Mouse (Mus musculus) forebrain, embryonic 15.5 days (tissue): ENCODE measurements at regions not wholly inside any gene's neighbourhood (a gene's known extent, or its start where the extent isn't known, plus 50 kb on each side); places are given as distances from the start of the nearest gene placed in this dataset.

ENCODE experiments used
- ATAC-seq: fragments of 200-750 bp; cut with Nextera tagmentation; replicated peaks from 2 replicates; pipeline ENCODE4 v1.8.0; 2017; ENCODE audit warnings: mild to moderate bottlenecking, moderate TSS enrichment, moderate library complexity
- H3K27ac ChIP-seq: fragments of 300-500 bp; sonication (generic); replicated peaks from 2 replicates; pipeline ENCODE4 v1.5.1; 2015; ENCODE audit warnings: mild to moderate bottlenecking, inconsistent platforms
- H3K27me3 ChIP-seq: fragments of 300-500 bp; sonication (generic); 2 replicates; pipeline ENCODE4 v1.6.1; 2015; ENCODE audit warnings: inconsistent platforms
- H3K36me3 ChIP-seq: fragments of 300-500 bp; sonication (generic); 2 replicates; pipeline ENCODE4 v1.6.1; 2015; ENCODE audit warnings: mild to moderate bottlenecking, inconsistent platforms
- H3K4me1 ChIP-seq: fragments of 300-500 bp; sonication (generic); 2 replicates; pipeline ENCODE4 v1.6.1; 2015; ENCODE audit warnings: inconsistent platforms
- H3K4me2 ChIP-seq: fragments of 300-500 bp; sonication (generic); replicated peaks from 2 replicates; pipeline ENCODE4 v1.6.1; 2015; ENCODE audit warnings: mild to moderate bottlenecking, inconsistent platforms
- H3K4me3 ChIP-seq: fragments of 300-500 bp; sonication (generic); 2 replicates; pipeline ENCODE4 v1.5.1; 2015; ENCODE audit warnings: mild to moderate bottlenecking, inconsistent platforms
- H3K9ac ChIP-seq: fragments of 300-500 bp; sonication (generic); replicated peaks from 2 replicates; pipeline ENCODE4 v1.6.1; 2015; ENCODE audit warnings: mild to moderate bottlenecking, inconsistent platforms
- H3K9me3 ChIP-seq: fragments of 300-500 bp; sonication (generic); 2 replicates; pipeline ENCODE4 v1.6.1; 2016; ENCODE audit warnings: inconsistent platforms
- WGBS: fragments of 180-500 bp; shearing (Covaris S2); methylation state at CpG from one replicate; pipeline ENCODE4 v1.1.7; 2015; ENCODE audit warnings: mixed read lengths; 5-methylcytosine and 5-hydroxymethylcytosine counted together

DNA sequence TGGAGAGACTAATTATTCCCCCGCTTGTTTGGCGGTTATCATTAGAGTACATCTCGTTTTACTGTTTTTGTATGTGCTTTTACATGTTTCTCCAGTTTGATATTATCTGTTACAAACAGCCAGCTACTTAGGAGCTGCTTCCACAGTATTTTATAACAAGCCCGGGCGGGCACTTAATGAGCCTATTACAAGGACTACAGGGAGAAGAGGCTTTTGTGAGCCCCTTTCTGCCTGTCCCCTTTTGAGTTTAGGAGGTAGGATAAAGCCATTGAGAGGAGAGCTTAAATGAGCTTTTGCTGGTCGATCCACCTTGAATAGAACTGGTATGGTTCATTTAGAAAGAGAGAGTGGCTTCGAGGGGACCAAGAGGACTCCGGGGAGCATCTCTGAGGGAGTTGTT lies 208.0 kb downstream of the Nr2f2 start:
- Histone ChIP-seq H3K4me3 (no peak overlapping the region), H3K9ac (no peak overlapping the region), H3K4me1 (peaks cover 4% of the 10 kb centered on the region; the same call in 1 of the 2 replicates), H3K36me3 (no peaks in the 10 kb centered on the region), H3K9me3 (no peaks in the 10 kb centered on the region), H3K27ac (no peak overlapping the region), H3K27me3 (peaks cover 56% of the 10 kb centered on the region), H3K4me2 (no peak overlapping the region)
- no peak for ATAC-seq
- WGBS: 6% methylated on average over 8 of the region's 8 CpGs

DNA sequence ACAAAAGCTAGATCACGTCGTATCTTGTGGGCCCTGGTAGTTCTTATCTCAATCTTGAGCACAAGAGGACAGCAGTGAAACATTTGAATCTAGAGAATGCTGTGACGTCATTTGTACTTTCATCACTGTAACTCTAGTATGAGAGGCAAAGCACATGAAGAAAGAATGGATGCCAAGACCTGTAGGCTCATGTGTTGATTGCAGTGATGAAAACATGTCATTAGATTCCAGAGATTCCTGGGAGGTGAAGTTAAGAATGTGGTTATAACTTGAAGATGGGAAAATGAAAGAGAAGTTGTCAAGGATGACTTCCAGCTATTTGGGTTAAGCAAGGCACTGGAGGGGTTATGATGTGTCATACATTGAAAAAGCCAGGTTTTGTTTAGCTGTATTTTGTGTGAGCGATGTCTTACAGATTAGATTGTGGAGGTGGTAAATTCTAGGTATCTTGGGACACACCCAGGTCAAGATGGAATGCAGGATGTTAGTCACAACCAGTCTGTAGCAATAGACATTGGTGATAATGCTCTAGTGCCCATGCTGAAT lies 221.7 kb downstream of the Nr2f2 start:
- Histone ChIP-seq H3K4me3 (no peak overlapping the region), H3K9me3 (no peaks in the 10 kb centered on the region), H3K9ac (no peak overlapping the region), H3K4me1 (no peaks in the 10 kb centered on the region), H3K4me2 (no peak overlapping the region), H3K36me3 (no peaks in the 10 kb centered on the region), H3K27ac (no peak overlapping the region), H3K27me3 (no peaks in the 10 kb centered on the region)
- 91% methylated on average over 4 of the region's 4 CpGs for WGBS
- no peak for ATAC-seq

DNA sequence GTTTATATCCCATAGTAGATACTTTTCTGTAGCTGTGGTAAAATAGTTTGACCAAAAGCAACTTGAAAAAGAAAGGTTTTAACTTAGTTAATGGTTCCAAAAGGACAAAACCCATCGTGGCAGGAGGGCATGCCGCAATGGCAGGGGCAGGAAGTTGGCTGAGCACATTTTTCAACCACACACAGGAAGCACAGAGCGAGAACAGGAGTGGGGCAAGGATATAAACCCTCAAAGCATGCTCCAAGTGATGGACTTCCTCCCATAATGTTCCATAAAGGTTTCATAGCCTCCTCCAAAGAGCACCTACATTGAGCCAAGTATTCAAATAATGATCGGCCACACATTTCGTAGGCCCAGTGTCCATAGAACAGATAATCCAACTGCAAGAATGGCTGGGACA lies 229.7 kb downstream of the Nr2f2 start:
- 91% methylated on average over 5 of the region's 5 CpGs for WGBS
- H3K9me3 ChIP-seq: no peaks in the 10 kb centered on the region
- H3K4me1 ChIP-seq: no peaks in the 10 kb centered on the region
- no peak overlapping the region for H3K4me2 ChIP-seq
- H3K27me3 ChIP-seq: no peaks in the 10 kb centered on the region
- no peaks in the 10 kb centered on the region for H3K36me3 ChIP-seq
- ATAC-seq: no peak
- H3K9ac ChIP-seq: no peak overlapping the region
- no peak overlapping the region for H3K27ac ChIP-seq
- no peak overlapping the region for H3K4me3 ChIP-seq

DNA sequence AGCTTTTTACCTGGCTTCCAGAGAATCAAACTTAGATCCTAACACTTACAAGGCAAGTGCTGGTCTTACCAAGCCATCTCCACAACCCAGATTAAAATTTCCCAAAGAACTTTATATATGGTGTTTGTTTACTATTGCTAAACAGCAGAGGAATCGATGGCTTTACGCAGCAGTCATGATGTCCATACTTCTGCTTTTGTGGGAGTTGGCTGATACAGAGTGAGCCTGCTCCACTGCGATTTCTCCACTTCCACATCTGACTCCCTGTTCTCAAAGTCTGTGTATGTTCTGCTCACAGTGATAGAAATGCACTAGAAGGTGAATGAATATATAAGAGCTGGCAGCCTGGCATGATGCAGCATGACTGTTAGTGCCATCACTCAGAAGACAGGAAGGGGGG lies 231.1 kb downstream of the Nr2f2 start:
- no peak for ATAC-seq
- 93% methylated on average over 3 of the region's 3 CpGs for WGBS
- Histone ChIP-seq H3K27ac (no peak overlapping the region), H3K27me3 (no peaks in the 10 kb centered on the region), H3K4me1 (no peaks in the 10 kb centered on the region), H3K9me3 (no peaks in the 10 kb centered on the region), H3K4me2 (no peak overlapping the region), H3K36me3 (no peaks in the 10 kb centered on the region), H3K4me3 (no peak overlapping the region), H3K9ac (no peak overlapping the region)

DNA sequence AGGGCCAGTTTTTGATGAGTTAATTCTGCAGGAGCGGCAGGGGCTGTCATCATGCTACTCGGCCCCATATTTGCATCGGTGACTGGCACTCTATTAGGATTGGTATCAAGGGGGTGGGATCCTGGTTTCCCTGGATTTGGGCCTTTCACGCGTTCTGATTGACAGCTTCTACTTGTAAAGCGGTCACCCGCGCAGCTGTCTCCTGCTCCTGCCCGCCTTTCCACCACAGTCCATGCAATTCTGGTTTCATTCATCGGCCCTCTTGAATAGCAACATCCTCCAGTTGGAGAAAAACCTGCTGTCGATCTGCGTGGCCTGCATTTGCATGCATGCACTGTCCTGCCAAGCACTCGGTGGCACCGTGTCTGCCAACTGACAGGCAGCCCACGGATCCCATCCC lies 236.6 kb downstream of the Nr2f2 start:
- H3K9ac ChIP-seq: no peak overlapping the region
- H3K27ac ChIP-seq: peak overlapping the region; percentile 49
- H3K4me1 ChIP-seq: peaks cover 11% of the 10 kb centered on the region
- H3K9me3 ChIP-seq: no peaks in the 10 kb centered on the region
- peak overlapping the region; percentile 22 for H3K4me2 ChIP-seq
- WGBS: 9% methylated on average over 15 of the region's 15 CpGs
- H3K36me3 ChIP-seq: no peaks in the 10 kb centered on the region
- no peak overlapping the region for H3K4me3 ChIP-seq
- H3K27me3 ChIP-seq: peaks cover 3% of the 10 kb centered on the region; the same call in 1 of the 2 replicates
- peak; percentile 95 for ATAC-seq

DNA sequence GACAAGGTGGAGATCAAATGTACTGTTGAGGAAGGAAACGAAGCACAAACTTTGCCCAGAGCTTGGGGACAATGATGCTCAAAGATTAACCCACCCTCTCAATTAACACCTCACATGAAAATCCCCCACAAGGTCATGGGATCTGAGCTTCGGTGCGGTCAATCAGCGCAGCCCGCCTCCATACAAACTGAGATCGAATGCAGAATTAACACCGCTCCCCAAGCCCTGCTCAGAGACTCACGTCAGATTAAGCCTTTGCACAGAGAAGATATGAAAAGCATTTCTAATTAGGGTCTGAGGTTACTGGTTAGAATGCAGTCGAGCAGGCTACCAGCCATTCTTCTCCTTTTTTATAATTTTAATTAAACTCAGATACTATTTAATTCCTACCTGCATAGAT lies 243.7 kb downstream of the Nr2f2 start:
- Histone ChIP-seq H3K4me3 (no peak overlapping the region), H3K4me1 (peaks cover 28% of the 10 kb centered on the region), H3K9me3 (no peaks in the 10 kb centered on the region), H3K27me3 (peaks cover 28% of the 10 kb centered on the region), H3K9ac (no peak overlapping the region), H3K27ac (no peak overlapping the region), H3K36me3 (no peaks in the 10 kb centered on the region), H3K4me2 (no peak overlapping the region)
- WGBS: 17% methylated on average over 9 of the region's 9 CpGs
- no peak for ATAC-seq

DNA sequence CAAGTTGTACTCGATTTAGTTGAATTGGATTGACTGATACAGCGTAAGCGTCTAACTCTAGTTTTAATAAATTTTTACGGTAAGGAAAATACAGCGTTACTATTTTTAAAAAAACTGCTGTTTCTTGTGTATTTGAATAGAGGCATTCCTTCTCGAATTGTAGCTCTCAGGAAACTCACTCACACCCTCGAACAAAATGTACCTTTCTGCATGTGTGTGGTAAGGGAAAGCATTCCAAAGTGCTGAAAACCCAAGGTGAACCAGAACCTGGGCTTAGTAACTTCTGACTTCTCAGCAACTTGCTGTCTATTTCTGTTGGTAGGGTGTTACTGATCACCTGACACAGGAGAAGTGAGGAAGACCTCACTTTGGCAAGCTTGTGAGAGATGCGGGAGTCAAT lies 247.0 kb downstream of the Nr2f2 start:
- peaks cover 31% of the 10 kb centered on the region for H3K4me1 ChIP-seq
- H3K4me3 ChIP-seq: no peak overlapping the region
- H3K27me3 ChIP-seq: peaks cover 28% of the 10 kb centered on the region; the same call in 1 of the 2 replicates
- H3K27ac ChIP-seq: peak overlapping the region; percentile 46; the same call in 1 of the 2 replicates
- no peak overlapping the region for H3K4me2 ChIP-seq
- no peaks in the 10 kb centered on the region for H3K9me3 ChIP-seq
- ATAC-seq: no peak
- WGBS: 62% methylated on average over 8 of the region's 8 CpGs
- H3K9ac ChIP-seq: no peak overlapping the region
- no peaks in the 10 kb centered on the region for H3K36me3 ChIP-seq

DNA sequence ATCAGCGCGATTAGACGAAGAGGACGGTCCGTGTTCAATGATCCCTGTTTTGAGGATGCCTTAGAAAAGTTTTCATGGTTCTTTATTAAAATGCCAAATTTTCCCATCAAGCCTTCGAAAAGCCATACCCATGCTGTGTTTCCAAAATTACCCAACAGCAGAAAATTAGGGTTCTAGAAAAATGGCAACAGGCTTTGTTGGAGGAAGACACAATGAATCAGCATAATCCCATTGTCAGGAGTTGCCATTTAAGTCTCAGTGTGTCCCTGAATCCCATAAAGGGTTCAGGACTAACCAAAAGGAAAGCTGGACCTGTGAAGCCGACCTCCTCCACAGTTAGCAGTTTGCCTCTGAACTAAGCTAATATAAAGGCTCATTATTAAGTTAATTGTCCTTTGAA lies 247.6 kb downstream of the Nr2f2 start:
- Histone ChIP-seq H3K27me3 (peaks cover 27% of the 10 kb centered on the region; the same call in 1 of the 2 replicates), H3K9me3 (no peaks in the 10 kb centered on the region), H3K36me3 (no peaks in the 10 kb centered on the region), H3K4me1 (peaks cover 31% of the 10 kb centered on the region), H3K27ac (peak overlapping the region; percentile 92), H3K4me3 (peak overlapping the region; percentile 40), H3K4me2 (peak overlapping the region; percentile 83), H3K9ac (peak overlapping the region; percentile 52)
- WGBS: 4% methylated on average over 7 of the region's 7 CpGs
- ATAC-seq: no peak

DNA sequence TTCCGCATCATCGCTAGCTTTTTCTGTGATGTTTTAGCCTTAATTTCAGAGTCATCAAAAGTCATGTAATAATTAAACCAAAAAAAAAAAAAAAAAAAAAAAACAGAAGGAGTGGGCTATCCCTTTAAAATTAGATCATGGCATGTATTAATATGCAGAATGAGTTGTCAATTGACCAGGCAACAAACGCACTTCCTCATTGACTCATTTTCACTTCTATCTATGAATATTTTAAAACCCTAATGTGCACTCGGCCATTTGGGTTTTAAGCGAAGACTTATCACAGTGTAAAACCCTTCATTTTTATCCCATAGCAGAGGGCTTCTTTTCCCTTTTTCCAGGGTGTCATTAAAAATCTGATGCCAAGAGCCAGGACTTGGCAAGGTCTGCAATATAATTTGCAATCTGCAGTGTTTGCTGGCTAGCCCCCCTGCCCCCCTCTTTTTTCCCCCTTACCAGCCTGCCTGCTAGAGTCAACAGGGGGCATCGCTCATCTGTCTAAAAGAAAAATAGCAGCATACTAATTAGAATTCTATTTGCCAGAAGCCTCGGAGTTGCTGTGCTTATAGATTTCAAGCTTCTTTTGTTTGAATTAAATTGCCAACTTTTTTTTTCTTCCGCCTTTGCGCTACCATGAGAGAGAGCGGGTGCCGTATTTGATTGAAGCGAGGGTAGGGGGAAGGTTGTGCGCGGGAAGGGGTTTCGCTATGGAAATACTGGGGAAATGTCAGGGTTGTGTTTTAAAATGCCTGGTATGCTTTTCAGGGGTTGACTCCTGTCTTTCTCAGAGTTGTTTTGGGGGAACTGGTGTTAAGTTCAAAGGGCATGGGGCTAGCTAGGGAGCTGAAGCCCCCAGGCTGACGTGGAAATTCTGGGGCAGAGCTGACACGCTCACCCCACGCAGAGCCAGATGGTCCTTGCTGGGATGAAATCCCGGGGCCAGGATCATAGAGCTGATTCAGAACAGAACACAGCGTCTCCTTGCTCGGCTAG lies 248.3 kb downstream of the Nr2f2 start:
- Histone ChIP-seq H3K36me3 (no peaks in the 10 kb centered on the region), H3K9me3 (no peaks in the 10 kb centered on the region), H3K27ac (peak overlapping the region; percentile 92), H3K4me2 (peak overlapping the region; percentile 83), H3K27me3 (peaks cover 20% of the 10 kb centered on the region; the same call in 1 of the 2 replicates), H3K4me1 (peaks cover 35% of the 10 kb centered on the region), H3K9ac (peak overlapping the region; percentile 52), H3K4me3 (peak overlapping the region; percentile 40)
- 3% methylated on average over 21 of the region's 21 CpGs for WGBS
- ATAC-seq: peak; percentile 86

DNA sequence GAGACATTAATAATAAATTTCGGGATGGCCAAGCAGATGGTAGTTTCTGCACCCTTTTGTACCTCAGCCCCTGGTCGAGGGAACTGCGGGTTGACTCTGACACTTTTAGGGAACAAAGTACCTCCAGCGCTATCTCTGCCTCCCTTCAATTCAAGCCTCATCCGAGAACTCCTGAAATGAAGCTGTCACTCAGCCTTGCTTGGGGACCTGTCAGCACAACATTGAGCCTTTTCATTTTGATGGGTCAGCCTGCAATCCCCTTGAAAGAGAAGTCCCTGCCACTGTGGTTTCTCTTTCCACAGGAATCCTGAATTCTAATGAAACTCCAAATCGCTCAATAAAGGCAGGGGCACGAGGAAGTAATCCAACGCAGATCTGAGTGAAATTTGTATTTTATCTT lies 257.5 kb downstream of the Nr2f2 start:
- whole genome bisulfite sequencing: 13% methylated on average over 8 of the region's 8 CpGs
- ATAC-seq: no peak
- Histone ChIP-seq H3K36me3 (no peaks in the 10 kb centered on the region), H3K9me3 (no peaks in the 10 kb centered on the region), H3K27me3 (no peaks in the 10 kb centered on the region), H3K4me3 (no peak overlapping the region), H3K27ac (no peak overlapping the region), H3K4me2 (no peak overlapping the region), H3K9ac (no peak overlapping the region), H3K4me1 (peaks cover 29% of the 10 kb centered on the region)

DNA sequence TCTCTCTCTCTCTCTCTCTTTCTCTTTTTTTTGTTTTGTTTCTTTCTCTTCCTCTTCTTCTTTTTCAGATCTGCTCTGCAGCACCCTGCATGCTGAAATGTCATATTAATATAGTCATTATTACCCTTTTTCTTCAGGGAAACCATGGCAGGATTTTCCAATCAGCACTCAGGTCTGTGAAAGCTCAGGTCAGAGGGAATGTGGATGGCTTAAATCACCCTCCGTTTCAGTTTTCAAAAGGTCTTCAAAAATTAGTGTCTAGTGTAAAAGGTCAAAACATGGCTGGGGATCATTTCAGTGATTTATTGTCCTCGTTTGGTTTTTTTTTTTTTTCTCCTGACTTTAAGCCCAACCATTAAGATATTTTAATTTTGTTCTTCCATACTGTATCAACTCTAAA lies 261.5 kb downstream of the Nr2f2 start:
- no peak overlapping the region for H3K9ac ChIP-seq
- H3K4me2 ChIP-seq: peak overlapping the region; percentile 11
- H3K27ac ChIP-seq: peak overlapping the region; percentile 88
- 0 out of 2 replicates have a peak overlapping the region, but pooled peaks have one; percentile 1 for H3K4me3 ChIP-seq
- no peak for ATAC-seq
- H3K4me1 ChIP-seq: peaks cover 27% of the 10 kb centered on the region
- no peaks in the 10 kb centered on the region for H3K36me3 ChIP-seq
- H3K9me3 ChIP-seq: no peaks in the 10 kb centered on the region
- no peaks in the 10 kb centered on the region for H3K27me3 ChIP-seq
- WGBS: 8% methylated on average over 2 of the region's 2 CpGs

DNA sequence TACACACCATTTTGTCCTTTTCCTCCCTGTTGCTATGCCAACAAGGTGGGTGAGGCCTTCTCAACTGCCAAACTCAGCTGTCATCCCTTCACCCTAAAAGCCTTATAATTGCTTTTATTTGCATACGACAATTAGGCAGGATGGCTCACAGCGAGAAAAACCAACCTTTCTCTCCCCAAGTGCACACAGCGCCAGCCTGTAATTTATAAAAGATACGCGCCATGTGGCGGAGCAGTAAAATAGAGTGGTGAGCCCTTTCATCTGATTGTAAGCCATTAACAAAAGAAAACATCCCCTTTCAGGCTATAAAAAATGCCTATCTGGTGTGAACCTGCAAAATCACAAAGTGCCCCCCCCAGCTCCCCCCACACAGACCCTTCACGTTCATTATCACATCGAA lies 262.0 kb downstream of the Nr2f2 start:
- 0 out of 2 replicates have a peak overlapping the region, but pooled peaks have one; percentile 1 for H3K4me3 ChIP-seq
- no peaks in the 10 kb centered on the region for H3K27me3 ChIP-seq
- peak overlapping the region; percentile 88 for H3K27ac ChIP-seq
- H3K9me3 ChIP-seq: no peaks in the 10 kb centered on the region
- H3K4me2 ChIP-seq: peak overlapping the region; percentile 11
- ATAC-seq: peak; percentile 94
- H3K36me3 ChIP-seq: no peaks in the 10 kb centered on the region
- no peak overlapping the region for H3K9ac ChIP-seq
- WGBS: 5% methylated on average over 8 of the region's 8 CpGs
- H3K4me1 ChIP-seq: peaks cover 27% of the 10 kb centered on the region
